Mouse (Mus musculus) cerebellum, adult 2 months (tissue): ENCODE data around the gene Cdc42ep4. TPM values are rescaled to one million over a fixed set of nuclear protein-coding genes. Genes with fewer than 3 reads are reported as not detected.

Source experiments
- DNase-seq, 2 experiments: peaks; one replicate each; pipeline ENCODE4 v3.0.0; 2021
- H3K27ac ChIP-seq: fragments of 200-500 bp; 2 replicates; pipeline ENCODE4 v1.5.1; 2012; ENCODE audit warnings: low read length, control low read depth, inconsistent platforms; ENCODE audit not compliant: insufficient read depth
- H3K27me3 ChIP-seq: fragments of 200-500 bp; 2 replicates; pipeline ENCODE4 v1.6.1; 2012; ENCODE audit warnings: inconsistent platforms, mild to moderate bottlenecking, low read length, moderate library complexity; ENCODE audit not compliant: control insufficient read depth, insufficient read depth
- H3K4me1 ChIP-seq: fragments of 200-500 bp; 2 replicates; pipeline ENCODE4 v1.6.1; 2011; ENCODE audit warnings: low read length; ENCODE audit not compliant: control insufficient read depth, insufficient read depth
- H3K4me3 ChIP-seq: fragments of 200-500 bp; replicated peaks from 2 replicates; pipeline ENCODE3; 2011; ENCODE audit warnings: mild to moderate bottlenecking, low read depth, low read length, control low read depth; ENCODE audit not compliant: insufficient read depth
- CTCF ChIP-seq: fragments of 200-500 bp; IDR thresholded peaks from 2 replicates; pipeline ENCODE4 v1.5.1; 2011; ENCODE audit warnings: low read depth, mild to moderate bottlenecking, control low read depth, low read length, moderate library complexity, borderline replicate concordance; ENCODE audit not compliant: insufficient read depth
- POLR2A ChIP-seq: fragments of 200-500 bp; IDR thresholded peaks from 2 replicates; pipeline ENCODE4 v1.6.1; 2011; ENCODE audit warnings: low read length, control low read depth, borderline replicate concordance; ENCODE audit not compliant: insufficient read depth
- WGBS: fragments of 180-500 bp; shearing (Covaris S2); methylation state at CpG from one replicate; pipeline ENCODE4 v1.1.7; 2018; 5-methylcytosine and 5-hydroxymethylcytosine counted together
- polyA plus RNA-seq: library from polyadenylated mRNA; depleted of rRNA; stranded (reverse); fragments of >200 nt; gene quantifications from 2 replicates; pipeline ENCODE4 v1.2.3, GENCODE M21; 2012

Gene Cdc42ep4
- polyA plus RNA-seq, 1 experiment, result 73.8 TPM

- no peak overlapping the region for H3K4me3 ChIP-seq
- DNase-seq, result no peak
- 88% methylated on average over 19 of the region's 19 CpGs for WGBS
- TF ChIP-seq POLR2A (no peak), CTCF (no peak)
- no peak overlapping the region for H3K27ac ChIP-seq
- no peaks in the 10 kb centered on the region for H3K4me1 ChIP-seq
- no peaks in the 10 kb centered on the region for H3K27me3 ChIP-seq
These were observed 43.0 kb downstream of the Cdc42ep4 start for GRCm38 (mm10) chr11:113708629-113709213.

- TF ChIP-seq POLR2A, result no peak
- TF ChIP-seq CTCF, result no peak
- no peak for DNase-seq
- Histone ChIP-seq H3K4me3 (no peak overlapping the region), H3K27me3 (no peaks in the 10 kb centered on the region), H3K27ac (no peak overlapping the region), H3K4me1 (no peaks in the 10 kb centered on the region)
- WGBS, result 94% methylated on average over 15 of the region's 15 CpGs
These were observed 45.6 kb downstream of the Cdc42ep4 start for GRCm38 (mm10) chr11:113705966-113706652.

GRCm38 (mm10) chr11:113703758-113704157 lies 47.9 kb downstream of the Cdc42ep4 start:
- Histone ChIP-seq H3K4me3 (no peak overlapping the region), H3K27ac (no peak overlapping the region), H3K4me1 (no peaks in the 10 kb centered on the region), H3K27me3 (no peaks in the 10 kb centered on the region)
- DNase-seq, result peak; percentile 74 to 81
- TF ChIP-seq CTCF, result peak; percentile 100
- TF ChIP-seq POLR2A, result no peak
- 29% methylated on average over 5 of the region's 5 CpGs for WGBS

GRCm38 (mm10) chr11:113699643-113700042 lies 52.0 kb downstream of the Cdc42ep4 start:
- 91% methylated on average over 7 of the region's 7 CpGs for WGBS
- no peak overlapping the region for H3K27ac ChIP-seq
- H3K4me3 ChIP-seq, result no peak overlapping the region
- no peaks in the 10 kb centered on the region for H3K4me1 ChIP-seq
- no peak for TF ChIP-seq CTCF
- TF ChIP-seq POLR2A, result no peak
- DNase-seq, result no peak
- no peaks in the 10 kb centered on the region for H3K27me3 ChIP-seq

DNA sequence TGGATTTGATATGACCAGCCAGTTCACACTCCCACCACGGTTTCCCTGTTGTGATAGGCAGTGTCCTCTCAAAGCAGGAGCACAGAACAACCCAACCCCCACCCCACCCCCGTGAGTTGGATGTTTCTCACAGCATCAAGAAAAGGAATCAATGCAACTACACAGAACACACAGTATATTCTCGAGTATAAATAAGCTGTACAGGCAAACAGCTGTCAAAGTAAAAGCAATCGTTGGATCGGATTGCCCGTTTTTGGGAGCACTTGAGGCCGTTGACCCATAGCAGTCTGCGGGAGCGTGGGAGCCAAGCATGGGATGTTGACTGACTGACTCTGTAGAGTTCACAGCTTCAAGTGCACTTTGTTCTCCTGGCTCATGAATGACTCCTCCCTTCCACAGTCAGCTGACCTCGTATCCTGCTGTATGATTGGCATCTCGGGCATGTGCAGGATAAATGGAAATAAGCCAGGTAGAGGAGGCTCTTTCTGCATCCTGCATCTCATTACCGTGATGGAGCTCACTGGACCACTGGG lies 53.6 kb downstream of the Cdc42ep4 start:
- TF ChIP-seq CTCF, result no peak
- no peak for TF ChIP-seq POLR2A
- no peaks in the 10 kb centered on the region for H3K27me3 ChIP-seq
- no peak overlapping the region for H3K27ac ChIP-seq
- H3K4me3 ChIP-seq, result no peak overlapping the region
- DNase-seq, result no peak
- 79% methylated on average over 12 of the region's 12 CpGs for WGBS
- no peaks in the 10 kb centered on the region for H3K4me1 ChIP-seq

GRCm38 (mm10) chr11:113697571-113697970 lies 54.1 kb downstream of the Cdc42ep4 start:
- no peaks in the 10 kb centered on the region for H3K27me3 ChIP-seq
- 76% methylated on average over 5 of the region's 5 CpGs for WGBS

DNA sequence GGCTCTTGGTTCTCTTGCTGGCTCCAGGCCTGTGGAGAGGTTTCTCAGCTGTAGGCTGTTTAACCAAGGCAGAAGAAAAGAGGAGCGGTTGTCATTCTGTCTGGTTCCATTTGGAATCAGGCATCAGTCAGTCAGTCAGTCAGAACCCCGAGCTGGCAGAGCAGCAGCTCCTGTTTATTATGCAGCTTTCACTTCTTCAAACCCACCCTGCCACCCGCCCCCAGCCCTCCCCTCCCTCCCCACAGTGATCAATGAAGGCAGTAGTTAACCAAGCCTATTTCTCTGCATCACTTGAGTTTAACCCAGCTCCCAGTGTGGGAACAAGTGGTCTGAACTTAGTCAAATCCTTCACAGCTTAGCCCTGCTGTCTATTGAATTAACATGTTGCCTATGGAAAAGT lies 59.8 kb downstream of the Cdc42ep4 start:
- no peaks in the 10 kb centered on the region for H3K27me3 ChIP-seq
- H3K4me3 ChIP-seq, result no peak overlapping the region
- 60% methylated on average over 3 of the region's 3 CpGs for WGBS
- TF ChIP-seq POLR2A (no peak), CTCF (no peak)
- DNase-seq, result no peak
- H3K4me1 ChIP-seq, result no peaks in the 10 kb centered on the region
- H3K27ac ChIP-seq, result no peak overlapping the region

More at GRCm38 (mm10) chr11:113697571-113697970, 54.1 kb downstream of the Cdc42ep4 start:
- H3K4me1 ChIP-seq, result no peaks in the 10 kb centered on the region
- no peak overlapping the region for H3K4me3 ChIP-seq
- TF ChIP-seq CTCF, result no peak
- TF ChIP-seq POLR2A, result no peak
- DNase-seq, result no peak
- no peak overlapping the region for H3K27ac ChIP-seq

DNA sequence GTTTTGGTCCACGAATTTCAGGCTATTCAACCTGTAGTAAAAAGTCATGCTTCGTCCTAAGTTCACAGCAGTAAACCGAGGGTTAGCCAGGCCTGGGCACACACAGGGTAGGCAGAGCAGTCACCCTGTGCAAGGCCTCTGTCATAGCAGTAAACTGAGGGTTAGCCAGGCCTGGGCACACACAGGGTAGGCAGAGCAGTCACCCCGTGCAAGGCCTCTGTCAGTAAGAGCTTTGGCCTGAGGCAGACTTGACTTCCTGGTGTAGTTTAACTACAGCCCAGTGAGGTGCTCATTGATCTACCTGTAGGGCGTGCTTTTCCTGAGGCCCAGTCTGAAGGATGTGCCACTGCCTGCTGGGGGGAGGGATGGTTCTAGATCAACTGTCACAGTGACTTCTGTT lies 60.4 kb downstream of the Cdc42ep4 start:
- no peak overlapping the region for H3K27ac ChIP-seq
- no peak for TF ChIP-seq CTCF
- TF ChIP-seq POLR2A, result no peak
- no peak overlapping the region for H3K4me3 ChIP-seq
- no peak for DNase-seq
- WGBS, result 91% methylated on average over 5 of the region's 5 CpGs
- no peaks in the 10 kb centered on the region for H3K4me1 ChIP-seq
- H3K27me3 ChIP-seq, result no peaks in the 10 kb centered on the region
